Mouse (Mus musculus): Measurements from ENCODE around the gene Prpf19. TPM values are rescaled to one million over a fixed set of nuclear protein-coding genes. Genes with fewer than 3 reads are reported as not detected.

Gene Prpf19
- polyA plus RNA-seq (2015; fragmentation: Nextera tagmentation; extraction: Ambion mirVana) = 42.8 and 43.3 TPM in 2 replicates

GRCm38 (mm10) chr19:10895016-10895528 lies at the start of gene Prpf19:
Gene Prpf19 (plus strand): TSS chr19:10895231.
- Histone ChIP-seq H3K4me1 (replicated peaks; ENCODE audit: control insufficient read depth, insufficient read depth, low read length) (peaks cover 22% of the 10 kb centered on the region), H3K36me3 (ENCODE audit: control insufficient read depth, insufficient read depth) (peaks cover 9% of the 10 kb centered on the region), H3K9me3 (ENCODE audit: control insufficient read depth, low read length) (no peaks in the 10 kb centered on the region), H3K27ac (ENCODE audit: low read length) (peak within 1 kb of the TSS; percentile 93), H3K27me3 (replicated peaks; ENCODE audit: control insufficient read depth, insufficient read depth, low read length) (no peaks in the 10 kb centered on the region), H3K4me3 (replicated peaks; ENCODE audit: low read length) (peak within 1 kb of the TSS; percentile 96), H3K4me2 (ENCODE audit: low read length) (peak within 1 kb of the TSS; percentile 96), H3K9ac (replicated peaks; ENCODE audit: low read depth, low read length) (peak within 1 kb of the TSS; percentile 89)
- ATAC-seq = peak; percentile 97
- whole genome bisulfite sequencing = under 1% methylated on average over 43 of the region's 43 CpGs

DNA sequence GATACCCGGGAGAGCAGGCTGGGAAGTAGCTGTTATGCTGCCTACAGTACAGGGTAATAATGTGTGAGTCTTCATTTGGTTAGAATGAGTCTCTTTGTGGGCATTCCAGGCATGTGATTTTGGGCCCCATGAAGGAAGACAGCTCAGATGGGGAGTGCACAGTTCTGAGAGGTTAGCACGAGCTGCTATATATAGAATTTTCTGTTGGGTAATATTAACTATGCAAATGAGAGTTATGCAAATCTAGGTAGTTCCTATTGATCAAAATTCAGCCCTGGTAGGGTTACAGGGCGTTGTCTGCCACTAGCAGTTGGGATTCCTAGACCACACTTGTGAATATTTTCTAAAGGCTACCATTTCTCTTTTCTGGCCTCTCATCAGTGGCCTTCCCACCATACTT lies 49.6 kb upstream of the Prpf19 start:
- H3K9ac ChIP-seq (replicated peaks; ENCODE audit: low read depth, low read length) = no peak overlapping the region
- no peaks in the 10 kb centered on the region for H3K4me1 ChIP-seq (replicated peaks; ENCODE audit: control insufficient read depth, insufficient read depth, low read length)
- no peaks in the 10 kb centered on the region for H3K36me3 ChIP-seq (ENCODE audit: control insufficient read depth, insufficient read depth)
- no peaks in the 10 kb centered on the region for H3K9me3 ChIP-seq (ENCODE audit: control insufficient read depth, low read length)
- H3K27ac ChIP-seq (ENCODE audit: low read length) = no peak overlapping the region
- no peak for ATAC-seq
- no peaks in the 10 kb centered on the region for H3K27me3 ChIP-seq (replicated peaks; ENCODE audit: control insufficient read depth, insufficient read depth, low read length)
- no peak overlapping the region for H3K4me3 ChIP-seq (replicated peaks; ENCODE audit: low read length)
- WGBS = 80% methylated on average over 3 of the region's 3 CpGs
- no peak overlapping the region for H3K4me2 ChIP-seq (ENCODE audit: low read length)

- H3K36me3 ChIP-seq (ENCODE audit: control insufficient read depth, insufficient read depth) = no peaks in the 10 kb centered on the region
- no peaks in the 10 kb centered on the region for H3K9me3 ChIP-seq (ENCODE audit: control insufficient read depth, low read length)
- H3K9ac ChIP-seq (replicated peaks; ENCODE audit: low read depth, low read length) = no peak overlapping the region
- H3K4me2 ChIP-seq (ENCODE audit: low read length) = no peak overlapping the region
- H3K27me3 ChIP-seq (replicated peaks; ENCODE audit: control insufficient read depth, insufficient read depth, low read length) = no peaks in the 10 kb centered on the region
- no peaks in the 10 kb centered on the region for H3K4me1 ChIP-seq (replicated peaks; ENCODE audit: control insufficient read depth, insufficient read depth, low read length)
- H3K4me3 ChIP-seq (replicated peaks; ENCODE audit: low read length) = no peak overlapping the region
- WGBS = 78% methylated on average over 7 of the region's 7 CpGs
- H3K27ac ChIP-seq (ENCODE audit: low read length) = no peak overlapping the region
- no peak for ATAC-seq
These were observed 48.9 kb upstream of the Prpf19 start for GRCm38 (mm10) chr19:10846150-10846549.

- Histone ChIP-seq H3K27me3 (replicated peaks; ENCODE audit: control insufficient read depth, insufficient read depth, low read length) (no peaks in the 10 kb centered on the region), H3K36me3 (ENCODE audit: control insufficient read depth, insufficient read depth) (no peaks in the 10 kb centered on the region), H3K4me2 (ENCODE audit: low read length) (no peak overlapping the region), H3K4me1 (replicated peaks; ENCODE audit: control insufficient read depth, insufficient read depth, low read length) (no peaks in the 10 kb centered on the region), H3K9me3 (ENCODE audit: control insufficient read depth, low read length) (no peaks in the 10 kb centered on the region), H3K27ac (ENCODE audit: low read length) (no peak overlapping the region), H3K9ac (replicated peaks; ENCODE audit: low read depth, low read length) (no peak overlapping the region), H3K4me3 (replicated peaks; ENCODE audit: low read length) (no peak overlapping the region)
- WGBS = 26% methylated on average over 3 of the region's 3 CpGs
- no peak for ATAC-seq
These were observed 47.5 kb upstream of the Prpf19 start for GRCm38 (mm10) chr19:10847311-10848087.

GRCm38 (mm10) chr19:10855422-10855821 lies 39.6 kb upstream of the Prpf19 start:
- WGBS = 87% methylated on average over 3 of the region's 3 CpGs
- ATAC-seq = no peak
- no peak overlapping the region for H3K27ac ChIP-seq (ENCODE audit: low read length)
- no peak overlapping the region for H3K9ac ChIP-seq (replicated peaks; ENCODE audit: low read depth, low read length)
- H3K9me3 ChIP-seq (ENCODE audit: control insufficient read depth, low read length) = no peaks in the 10 kb centered on the region
- no peak overlapping the region for H3K4me3 ChIP-seq (replicated peaks; ENCODE audit: low read length)
- H3K27me3 ChIP-seq (replicated peaks; ENCODE audit: control insufficient read depth, insufficient read depth, low read length) = no peaks in the 10 kb centered on the region
- H3K4me1 ChIP-seq (replicated peaks; ENCODE audit: control insufficient read depth, insufficient read depth, low read length) = 0 out of 2 replicates have a peak, but pooled peaks cover 3% of the 10 kb centered on the region
- peaks cover 37% of the 10 kb centered on the region for H3K36me3 ChIP-seq (ENCODE audit: control insufficient read depth, insufficient read depth)
- H3K4me2 ChIP-seq (ENCODE audit: low read length) = no peak overlapping the region

DNA sequence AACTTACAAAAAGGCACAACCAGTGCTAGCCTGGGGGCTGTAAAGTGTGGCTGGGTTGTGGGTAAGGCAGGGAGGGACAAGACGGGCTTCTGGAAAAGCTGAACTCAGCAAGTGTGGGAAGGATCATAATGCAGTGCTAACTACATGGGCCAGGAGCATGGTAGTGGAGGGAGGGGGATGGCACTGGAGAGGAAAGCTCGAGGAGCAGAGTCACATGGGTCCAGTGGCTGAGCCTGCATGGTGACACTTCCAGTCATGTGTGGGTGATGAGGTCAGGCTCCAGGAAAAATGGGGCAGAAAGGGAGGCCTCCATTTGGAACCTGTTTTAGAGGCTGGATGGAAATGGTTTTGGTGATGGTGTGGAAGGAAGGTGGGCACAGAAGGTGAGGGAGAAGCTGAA lies 38.5 kb upstream of the Prpf19 start:
- no peak for ATAC-seq
- no peaks in the 10 kb centered on the region for H3K27me3 ChIP-seq (replicated peaks; ENCODE audit: control insufficient read depth, insufficient read depth, low read length)
- no peak overlapping the region for H3K4me2 ChIP-seq (ENCODE audit: low read length)
- 57% methylated on average over 2 of the region's 2 CpGs for WGBS
- no peaks in the 10 kb centered on the region for H3K9me3 ChIP-seq (ENCODE audit: control insufficient read depth, low read length)
- H3K4me3 ChIP-seq (replicated peaks; ENCODE audit: low read length) = no peak overlapping the region
- H3K4me1 ChIP-seq (replicated peaks; ENCODE audit: control insufficient read depth, insufficient read depth, low read length) = 0 out of 2 replicates have a peak, but pooled peaks cover 3% of the 10 kb centered on the region
- H3K27ac ChIP-seq (ENCODE audit: low read length) = no peak overlapping the region
- peaks cover 48% of the 10 kb centered on the region for H3K36me3 ChIP-seq (ENCODE audit: control insufficient read depth, insufficient read depth)
- no peak overlapping the region for H3K9ac ChIP-seq (replicated peaks; ENCODE audit: low read depth, low read length)

DNA sequence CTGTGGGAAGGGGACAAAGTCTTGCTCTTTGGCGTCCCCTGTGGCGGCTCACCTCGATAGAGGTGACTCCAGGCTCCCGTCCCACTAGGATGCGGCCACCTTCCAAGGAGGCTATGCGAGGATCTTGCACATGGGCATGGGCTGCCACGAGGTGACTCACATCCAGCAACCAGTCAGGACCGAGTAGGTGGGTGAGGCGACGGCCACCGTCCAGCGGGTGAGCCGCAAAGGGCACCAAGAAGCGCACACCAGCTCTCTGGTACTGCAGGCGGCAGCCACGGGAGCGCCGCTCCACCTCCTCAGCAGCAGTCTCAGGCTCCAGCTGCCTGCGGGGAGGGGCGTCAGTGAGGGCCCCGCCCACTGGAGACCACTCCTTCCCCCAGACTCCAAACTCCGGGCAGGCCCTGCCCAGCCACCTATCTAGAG lies 34.9 kb upstream of the Prpf19 start:
- Histone ChIP-seq H3K36me3 (ENCODE audit: control insufficient read depth, insufficient read depth) (peaks cover 74% of the 10 kb centered on the region), H3K9me3 (ENCODE audit: control insufficient read depth, low read length) (no peaks in the 10 kb centered on the region), H3K4me3 (replicated peaks; ENCODE audit: low read length) (no peak overlapping the region), H3K9ac (replicated peaks; ENCODE audit: low read depth, low read length) (no peak overlapping the region), H3K4me2 (ENCODE audit: low read length) (no peak overlapping the region), H3K27me3 (replicated peaks; ENCODE audit: control insufficient read depth, insufficient read depth, low read length) (no peaks in the 10 kb centered on the region), H3K4me1 (replicated peaks; ENCODE audit: control insufficient read depth, insufficient read depth, low read length) (0 out of 2 replicates have a peak, but pooled peaks cover 3% of the 10 kb centered on the region), H3K27ac (ENCODE audit: low read length) (no peak overlapping the region)
- 46% methylated on average over 21 of the region's 22 CpGs for WGBS
- peak; percentile 20; the same call in 1 of the 2 replicates for ATAC-seq

DNA sequence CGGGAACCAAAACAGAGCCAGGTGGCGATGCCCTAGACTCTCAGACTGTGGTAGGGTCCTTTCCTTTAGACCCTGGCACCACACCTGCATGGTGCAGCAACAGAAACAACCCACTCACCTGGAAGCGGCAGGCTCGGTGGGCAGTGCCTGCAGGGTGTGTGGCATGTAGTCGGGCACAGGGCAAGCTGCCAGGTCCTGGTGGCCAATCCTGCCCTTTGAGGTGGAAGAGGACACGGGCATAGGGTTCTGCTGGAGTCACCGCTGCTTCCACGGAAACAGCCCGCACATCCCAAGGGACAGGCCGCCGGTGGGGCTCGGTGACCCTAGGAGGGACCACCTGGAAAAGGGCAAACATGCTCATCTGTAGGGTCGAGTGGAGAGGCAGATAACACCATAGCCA lies 28.7 kb upstream of the Prpf19 start:
- 91% methylated on average over 13 of the region's 13 CpGs for WGBS
- Histone ChIP-seq H3K4me1 (replicated peaks; ENCODE audit: control insufficient read depth, insufficient read depth, low read length) (peaks cover 27% of the 10 kb centered on the region), H3K27me3 (replicated peaks; ENCODE audit: control insufficient read depth, insufficient read depth, low read length) (no peaks in the 10 kb centered on the region), H3K4me2 (ENCODE audit: low read length) (no peak overlapping the region), H3K36me3 (ENCODE audit: control insufficient read depth, insufficient read depth) (peaks cover 41% of the 10 kb centered on the region), H3K4me3 (replicated peaks; ENCODE audit: low read length) (no peak overlapping the region), H3K27ac (ENCODE audit: low read length) (no peak overlapping the region), H3K9me3 (ENCODE audit: control insufficient read depth, low read length) (no peaks in the 10 kb centered on the region), H3K9ac (replicated peaks; ENCODE audit: low read depth, low read length) (no peak overlapping the region)
- ATAC-seq = no peak

DNA sequence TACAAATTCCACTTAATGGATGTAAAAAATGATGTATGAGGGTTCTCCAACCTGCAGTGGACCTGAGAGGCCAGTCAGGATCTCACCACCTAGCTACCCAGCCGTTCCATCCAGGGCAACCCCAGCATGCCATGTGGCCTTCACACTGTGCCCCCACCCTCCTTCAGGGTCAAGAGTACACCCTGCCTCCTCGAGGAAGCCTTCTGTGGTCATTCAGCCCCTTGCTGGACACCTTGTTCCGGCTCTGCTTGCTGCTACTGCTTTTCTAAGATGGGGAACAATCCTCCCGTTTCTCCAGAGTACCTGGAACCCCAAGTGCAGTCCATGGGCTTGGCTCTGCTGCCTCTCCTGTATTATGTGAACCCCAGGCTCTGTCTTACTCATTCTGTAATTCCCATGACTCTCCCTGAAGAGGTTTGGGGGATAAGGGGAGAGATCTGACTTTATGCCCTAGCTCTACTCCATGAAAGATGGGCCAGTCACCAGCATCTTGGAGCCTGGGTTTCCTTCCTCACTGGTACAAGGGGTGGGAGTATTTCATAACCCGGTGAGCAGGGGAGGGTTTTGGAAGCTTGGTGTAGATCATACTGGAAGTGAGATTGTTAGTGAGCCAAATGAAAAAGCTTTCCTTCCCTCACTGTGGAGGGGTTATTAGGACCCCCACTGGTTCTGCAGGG lies 26.9 kb upstream of the Prpf19 start:
- no peaks in the 10 kb centered on the region for H3K9me3 ChIP-seq (ENCODE audit: control insufficient read depth, low read length)
- peak overlapping the region; percentile 90 for H3K4me2 ChIP-seq (ENCODE audit: low read length)
- H3K36me3 ChIP-seq (ENCODE audit: control insufficient read depth, insufficient read depth) = peaks cover 35% of the 10 kb centered on the region
- ATAC-seq = peak; percentile 0; the same call in 1 of the 2 replicates
- peak overlapping the region; percentile 89 for H3K4me3 ChIP-seq (replicated peaks; ENCODE audit: low read length)
- peaks cover 27% of the 10 kb centered on the region for H3K4me1 ChIP-seq (replicated peaks; ENCODE audit: control insufficient read depth, insufficient read depth, low read length)
- WGBS = 18% methylated on average over 5 of the region's 5 CpGs
- H3K27me3 ChIP-seq (replicated peaks; ENCODE audit: control insufficient read depth, insufficient read depth, low read length) = no peaks in the 10 kb centered on the region
- H3K27ac ChIP-seq (ENCODE audit: low read length) = peak overlapping the region; percentile 25; the same call in 1 of the 2 replicates
- peak overlapping the region; percentile 98 for H3K9ac ChIP-seq (replicated peaks; ENCODE audit: low read depth, low read length)
